Mouse (Mus musculus): ENCODE results near the gene Tjp1. TPM values are rescaled to one million over a fixed set of nuclear protein-coding genes. Genes with fewer than 3 reads are reported as not detected.

Gene Tjp1
- polyA plus RNA-seq, 1 experiment from 2014 or later = 22.3 TPM

DNA sequence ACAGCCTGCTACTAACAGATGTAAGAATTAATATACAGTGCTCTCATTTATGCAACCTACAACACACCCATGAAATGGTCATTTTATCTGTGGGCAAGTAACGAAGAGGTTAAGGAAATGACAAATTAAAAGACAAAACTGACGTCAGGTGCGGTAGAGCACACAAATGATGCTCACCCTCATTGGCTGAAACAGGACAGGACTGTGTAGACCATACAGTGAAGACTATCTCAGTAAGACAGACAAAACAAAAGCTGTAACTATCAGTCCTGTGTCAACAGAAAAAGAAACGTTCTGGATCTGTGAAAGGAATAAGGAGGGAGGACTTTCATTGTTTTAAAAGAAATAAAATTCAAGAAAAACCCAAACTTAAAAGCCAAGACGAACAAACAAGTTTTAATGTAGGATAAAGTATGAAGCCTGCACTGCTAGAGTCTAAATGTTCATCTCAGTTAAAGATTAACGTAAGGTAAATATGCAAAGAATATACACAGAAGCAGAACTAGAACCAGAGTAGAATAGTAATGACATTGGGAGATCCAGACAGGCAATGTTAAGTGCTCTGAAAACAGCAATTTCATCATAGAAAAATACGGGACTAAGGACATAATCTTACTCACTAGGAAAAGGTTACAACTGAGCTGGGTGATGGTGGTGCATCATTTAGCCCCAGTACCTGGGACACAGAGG lies 189.9 kb downstream of the Tjp1 start:
- H3K27ac ChIP-seq (replicated peaks; ENCODE audit: low read depth, low read length) = no peak overlapping the region
- H3K27me3 ChIP-seq (replicated peaks; ENCODE audit: control insufficient read depth, insufficient read depth, low read length) = no peaks in the 10 kb centered on the region
- peaks cover 69% of the 10 kb centered on the region for H3K36me3 ChIP-seq (ENCODE audit: control insufficient read depth, insufficient read depth, low read length)
- no peak for ATAC-seq (ENCODE audit: low read depth)
- DNase-seq (ENCODE audit: low spot score) = no peak
- H3K4me2 ChIP-seq (ENCODE audit: low read depth, low read length) = no peak overlapping the region
- WGBS = 91% methylated on average over 7 of the region's 7 CpGs
- H3K9me3 ChIP-seq (ENCODE audit: control insufficient read depth, low read length) = no peaks in the 10 kb centered on the region
- no peak overlapping the region for H3K9ac ChIP-seq (ENCODE audit: low read depth, low read length)
- H3K4me1 ChIP-seq (ENCODE audit: control insufficient read depth, insufficient read depth, low read length) = no peaks in the 10 kb centered on the region
- H3K4me3 ChIP-seq (ENCODE audit: low read depth, low read length) = no peak overlapping the region

DNA sequence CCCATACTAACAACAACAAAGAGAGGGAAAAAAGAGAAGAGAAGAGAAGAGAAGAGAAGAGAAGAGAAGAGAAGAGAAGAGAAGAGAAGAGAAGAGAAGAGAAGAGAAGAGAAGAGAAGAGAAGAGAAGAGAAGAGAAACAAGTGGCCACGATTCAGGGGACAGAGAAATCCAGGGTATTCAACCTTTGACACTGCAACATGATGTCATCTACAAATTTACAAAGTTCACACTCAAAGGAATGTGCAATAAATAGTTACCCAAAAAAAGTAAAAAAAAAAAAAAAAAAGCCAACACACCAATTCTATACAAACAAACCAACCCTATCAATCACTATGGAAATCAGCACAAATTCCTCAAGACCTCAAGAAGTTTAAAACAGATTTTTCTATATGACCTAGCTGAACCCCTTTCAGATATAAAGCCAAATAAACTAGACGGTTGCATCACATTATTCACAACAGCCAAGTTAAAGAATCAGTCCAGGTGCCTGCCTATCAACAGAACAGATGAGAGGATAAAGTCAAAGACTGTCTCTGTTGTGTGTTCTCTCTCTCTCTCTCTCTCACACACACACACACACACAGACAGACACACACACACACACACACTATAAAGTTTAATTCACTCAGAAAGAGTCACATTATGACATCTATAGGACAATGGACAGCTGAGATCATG lies 194.4 kb downstream of the Tjp1 start:
- ATAC-seq (ENCODE audit: low read depth) (no peak), DNase-seq (ENCODE audit: low spot score) (no peak)
- H3K4me3 ChIP-seq (ENCODE audit: low read depth, low read length) = no peak overlapping the region
- WGBS = 88% methylated on average over 2 of the region's 2 CpGs
- H3K27me3 ChIP-seq (replicated peaks; ENCODE audit: control insufficient read depth, insufficient read depth, low read length) = no peaks in the 10 kb centered on the region
- H3K9ac ChIP-seq (ENCODE audit: low read depth, low read length) = no peak overlapping the region
- no peak overlapping the region for H3K4me2 ChIP-seq (ENCODE audit: low read depth, low read length)
- H3K27ac ChIP-seq (replicated peaks; ENCODE audit: low read depth, low read length) = no peak overlapping the region
- peaks cover 66% of the 10 kb centered on the region for H3K36me3 ChIP-seq (ENCODE audit: control insufficient read depth, insufficient read depth, low read length)
- no peaks in the 10 kb centered on the region for H3K9me3 ChIP-seq (ENCODE audit: control insufficient read depth, low read length)
- H3K4me1 ChIP-seq (ENCODE audit: control insufficient read depth, insufficient read depth, low read length) = no peaks in the 10 kb centered on the region

- WGBS = 68% methylated on average over 5 of the region's 5 CpGs
- H3K27me3 ChIP-seq (replicated peaks; ENCODE audit: control insufficient read depth, insufficient read depth, low read length) = no peaks in the 10 kb centered on the region
- no peaks in the 10 kb centered on the region for H3K4me1 ChIP-seq (ENCODE audit: control insufficient read depth, insufficient read depth, low read length)
- H3K9ac ChIP-seq (ENCODE audit: low read depth, low read length) = no peak overlapping the region
- peaks cover 61% of the 10 kb centered on the region for H3K36me3 ChIP-seq (ENCODE audit: control insufficient read depth, insufficient read depth, low read length)
- no peak overlapping the region for H3K4me3 ChIP-seq (ENCODE audit: low read depth, low read length)
- H3K4me2 ChIP-seq (ENCODE audit: low read depth, low read length) = no peak overlapping the region
- peak; percentile 72; the same call in 1 of the 2 replicates for ATAC-seq (ENCODE audit: low read depth)
- no peaks in the 10 kb centered on the region for H3K9me3 ChIP-seq (ENCODE audit: control insufficient read depth, low read length)
- no peak overlapping the region for H3K27ac ChIP-seq (replicated peaks; ENCODE audit: low read depth, low read length)
- DNase-seq (ENCODE audit: low spot score) = peak; percentile 66
Measured at GRCm38 (mm10) chr7:65319047-65319725, 208.4 kb downstream of the Tjp1 start.

GRCm38 (mm10) chr7:65317418-65317817 lies 210.2 kb downstream of the Tjp1 start:
- Histone ChIP-seq H3K4me3 (ENCODE audit: low read depth, low read length) (no peak overlapping the region), H3K36me3 (ENCODE audit: control insufficient read depth, insufficient read depth, low read length) (peaks cover 64% of the 10 kb centered on the region), H3K9ac (ENCODE audit: low read depth, low read length) (no peak overlapping the region), H3K27ac (replicated peaks; ENCODE audit: low read depth, low read length) (no peak overlapping the region), H3K4me1 (ENCODE audit: control insufficient read depth, insufficient read depth, low read length) (no peaks in the 10 kb centered on the region), H3K4me2 (ENCODE audit: low read depth, low read length) (no peak overlapping the region), H3K27me3 (replicated peaks; ENCODE audit: control insufficient read depth, insufficient read depth, low read length) (no peaks in the 10 kb centered on the region), H3K9me3 (ENCODE audit: control insufficient read depth, low read length) (no peaks in the 10 kb centered on the region)
- DNase-seq (ENCODE audit: low spot score) (peak; percentile 32), ATAC-seq (ENCODE audit: low read depth) (no peak)
- 35% methylated on average over 5 of the region's 5 CpGs for WGBS

DNA sequence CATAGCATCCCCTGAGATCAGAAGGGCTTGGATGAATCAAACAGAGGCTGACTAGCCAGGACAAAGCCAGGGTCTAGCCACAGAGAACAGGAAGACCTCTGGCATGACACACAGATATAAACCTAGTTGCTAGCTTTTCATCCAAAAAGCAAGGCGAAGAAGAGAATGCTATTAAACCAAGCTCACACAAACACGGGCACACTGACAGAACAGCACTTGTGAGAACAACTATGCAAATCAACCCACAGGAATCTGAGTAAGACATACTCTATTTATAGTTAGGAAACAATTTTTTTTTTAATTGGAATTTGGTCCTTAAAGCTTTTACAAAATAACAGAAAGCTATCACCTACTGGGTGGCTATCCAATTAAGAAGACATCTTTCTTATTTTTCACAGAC lies 212.4 kb downstream of the Tjp1 start:
- Histone ChIP-seq H3K9ac (ENCODE audit: low read depth, low read length) (no peak overlapping the region), H3K36me3 (ENCODE audit: control insufficient read depth, insufficient read depth, low read length) (peaks cover 74% of the 10 kb centered on the region), H3K4me2 (ENCODE audit: low read depth, low read length) (no peak overlapping the region), H3K27ac (replicated peaks; ENCODE audit: low read depth, low read length) (no peak overlapping the region), H3K9me3 (ENCODE audit: control insufficient read depth, low read length) (no peaks in the 10 kb centered on the region), H3K4me1 (ENCODE audit: control insufficient read depth, insufficient read depth, low read length) (no peaks in the 10 kb centered on the region), H3K27me3 (replicated peaks; ENCODE audit: control insufficient read depth, insufficient read depth, low read length) (no peaks in the 10 kb centered on the region), H3K4me3 (ENCODE audit: low read depth, low read length) (no peak overlapping the region)
- 84% methylated on average over 2 of the region's 2 CpGs for WGBS
- DNase-seq (ENCODE audit: low spot score) (no peak), ATAC-seq (ENCODE audit: low read depth) (no peak)

DNA sequence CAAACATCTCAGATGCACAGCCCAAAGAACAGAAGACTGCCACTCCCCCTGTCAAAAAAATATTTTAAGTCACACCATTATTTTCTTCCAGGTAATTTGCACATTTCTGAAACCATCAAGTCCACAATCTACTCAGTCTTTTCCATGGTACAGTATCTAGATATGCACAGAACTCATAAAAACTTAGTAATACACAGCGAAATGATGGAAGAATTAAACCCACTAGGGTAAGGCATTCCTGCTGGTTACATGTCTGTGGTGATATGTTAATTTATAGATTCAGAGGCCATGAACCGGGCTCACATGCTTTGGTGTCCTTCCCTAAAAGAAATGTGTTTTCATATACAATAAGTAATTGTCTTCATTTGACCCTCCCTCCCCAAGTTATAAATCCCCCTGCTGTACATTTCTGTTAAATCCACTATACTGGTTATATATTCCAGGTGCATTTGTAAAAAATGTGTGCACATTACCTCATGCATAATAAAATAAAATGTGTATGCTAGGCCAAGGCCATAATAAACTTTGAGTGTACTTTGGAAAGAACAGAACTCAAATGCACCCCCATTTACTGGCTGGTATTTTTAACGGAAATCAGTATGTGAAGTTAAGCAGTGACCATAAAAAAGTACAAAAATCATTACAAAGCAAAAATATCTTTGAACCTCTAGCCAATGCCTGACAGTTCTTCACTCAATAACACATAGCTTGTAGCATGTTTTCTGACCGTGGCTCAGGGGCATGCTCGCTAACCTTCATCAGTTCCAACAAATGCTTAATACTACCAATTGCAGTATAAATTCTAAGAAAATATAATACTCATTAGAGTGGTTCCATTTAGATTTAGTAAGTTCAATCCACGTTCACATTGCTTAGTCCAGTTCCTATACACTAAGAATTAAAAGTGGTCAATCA lies 230.6 kb downstream of the Tjp1 start:
- Histone ChIP-seq H3K27me3 (replicated peaks; ENCODE audit: control insufficient read depth, insufficient read depth, low read length) (no peaks in the 10 kb centered on the region), H3K4me1 (ENCODE audit: control insufficient read depth, insufficient read depth, low read length) (no peaks in the 10 kb centered on the region), H3K4me2 (ENCODE audit: low read depth, low read length) (no peak overlapping the region), H3K27ac (replicated peaks; ENCODE audit: low read depth, low read length) (no peak overlapping the region), H3K9ac (ENCODE audit: low read depth, low read length) (no peak overlapping the region), H3K9me3 (ENCODE audit: control insufficient read depth, low read length) (no peaks in the 10 kb centered on the region), H3K36me3 (ENCODE audit: control insufficient read depth, insufficient read depth, low read length) (peaks cover 62% of the 10 kb centered on the region), H3K4me3 (ENCODE audit: low read depth, low read length) (no peak overlapping the region)
- WGBS = 89% methylated on average over 6 of the region's 6 CpGs
- ATAC-seq (ENCODE audit: low read depth) (no peak), DNase-seq (ENCODE audit: low spot score) (no peak)

GRCm38 (mm10) chr7:65282886-65283285 lies 244.7 kb downstream of the Tjp1 start:
- no peak overlapping the region for H3K4me3 ChIP-seq (ENCODE audit: low read depth, low read length)
- 67% methylated on average over 16 of the region's 16 CpGs for WGBS
- no peak for ATAC-seq (ENCODE audit: low read depth)
- H3K27ac ChIP-seq (replicated peaks; ENCODE audit: low read depth, low read length) = no peak overlapping the region
- H3K9me3 ChIP-seq (ENCODE audit: control insufficient read depth, low read length) = no peaks in the 10 kb centered on the region
- DNase-seq (ENCODE audit: low spot score) = no peak
- no peaks in the 10 kb centered on the region for H3K27me3 ChIP-seq (replicated peaks; ENCODE audit: control insufficient read depth, insufficient read depth, low read length)
- no peaks in the 10 kb centered on the region for H3K36me3 ChIP-seq (ENCODE audit: control insufficient read depth, insufficient read depth, low read length)
- H3K4me2 ChIP-seq (ENCODE audit: low read depth, low read length) = no peak overlapping the region
- H3K4me1 ChIP-seq (ENCODE audit: control insufficient read depth, insufficient read depth, low read length) = no peaks in the 10 kb centered on the region
- no peak overlapping the region for H3K9ac ChIP-seq (ENCODE audit: low read depth, low read length)

GRCm38 (mm10) chr7:65281960-65282359 lies 245.6 kb downstream of the Tjp1 start:
- Histone ChIP-seq H3K36me3 (ENCODE audit: control insufficient read depth, insufficient read depth, low read length) (no peaks in the 10 kb centered on the region), H3K9me3 (ENCODE audit: control insufficient read depth, low read length) (no peaks in the 10 kb centered on the region), H3K9ac (ENCODE audit: low read depth, low read length) (no peak overlapping the region), H3K27ac (replicated peaks; ENCODE audit: low read depth, low read length) (no peak overlapping the region), H3K4me2 (ENCODE audit: low read depth, low read length) (no peak overlapping the region), H3K4me1 (ENCODE audit: control insufficient read depth, insufficient read depth, low read length) (no peaks in the 10 kb centered on the region), H3K4me3 (ENCODE audit: low read depth, low read length) (no peak overlapping the region), H3K27me3 (replicated peaks; ENCODE audit: control insufficient read depth, insufficient read depth, low read length) (no peaks in the 10 kb centered on the region)
- WGBS = 71% methylated on average over 3 of the region's 3 CpGs
- no peak for DNase-seq (ENCODE audit: low spot score)
- no peak for ATAC-seq (ENCODE audit: low read depth)
